Comparison of ENCODE assay signal across 12 mouse cellular contexts in the genomic region with DNA sequence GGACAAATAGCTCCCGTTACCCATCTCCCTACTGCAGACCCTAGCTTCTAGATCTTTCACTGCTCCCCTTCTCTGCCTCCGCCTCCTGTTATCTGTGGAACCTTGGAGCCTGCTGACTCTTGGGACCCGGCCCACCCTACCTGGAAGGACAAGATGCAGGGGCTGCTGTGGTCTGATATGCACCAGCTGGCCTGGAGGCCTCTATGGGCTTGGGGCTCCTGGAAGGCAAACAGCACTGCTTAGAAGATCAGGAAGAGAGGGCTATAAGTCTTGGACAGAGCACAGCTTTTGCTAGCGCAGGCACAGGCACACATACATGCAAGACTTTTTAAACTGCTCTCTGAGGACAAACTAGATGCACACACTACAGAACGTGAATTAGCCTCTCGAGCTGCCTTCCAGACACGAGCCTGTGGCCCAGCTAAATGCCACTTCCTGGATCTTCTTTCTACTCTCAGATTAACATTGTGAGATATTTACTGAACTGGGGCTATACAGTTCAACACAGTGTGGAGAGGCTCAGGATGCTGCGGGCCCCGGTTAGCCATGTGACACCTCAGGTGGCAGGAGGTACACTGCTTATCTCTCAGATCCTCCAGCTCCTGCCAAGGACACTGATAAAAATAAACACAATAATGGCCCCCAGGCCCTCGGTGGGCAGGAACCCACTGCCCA. TPM values are rescaled to one million over a fixed set of nuclear protein-coding genes. Genes with fewer than 3 reads are reported as not detected.
DNase-seq lines count a peak whose midpoint lies in the region; ATAC-seq and TF ChIP-seq lines count a peak whose summit lies in the region.
"Had no signal": no experiment of that assay in that cellular context is flagged by ENCODE, and none has a peak within 500 bp of the region (broad histone marks: within the 10 kb centered on the region; RNA-seq: fewer than 3 reads in every experiment).

No protein-coding gene starts in this region.

- H3K4me3 ChIP-seq in intestine, embryonic 15.5 days (replicated peaks) = no peak overlapping the region
- H3K4me3 ChIP-seq in intestine, postnatal 0 days (ENCODE audit: low read depth, low read length) = no peak overlapping the region
- peak overlapping the region; percentile 28 for H3K4me3 ChIP-seq in liver, embryonic 12.5 days
- no peak overlapping the region for H3K4me3 ChIP-seq in left cerebral cortex, adult 2 months
- H3K4me3 ChIP-seq: gastrocnemius, adult 2 months had no signal

- no peaks in the 10 kb centered on the region for H3K36me3 ChIP-seq in intestine, embryonic 15.5 days
- H3K36me3 ChIP-seq in intestine, postnatal 0 days (ENCODE audit: control insufficient read depth, insufficient read depth) = no peaks in the 10 kb centered on the region
- H3K36me3 ChIP-seq in liver, embryonic 12.5 days = no peaks in the 10 kb centered on the region

- no peaks in the 10 kb centered on the region for H3K27me3 ChIP-seq in intestine, embryonic 15.5 days (replicated peaks)
- H3K27me3 ChIP-seq in intestine, postnatal 0 days (replicated peaks; ENCODE audit: control insufficient read depth, insufficient read depth, low read length) = no peaks in the 10 kb centered on the region
- no peaks in the 10 kb centered on the region for H3K27me3 ChIP-seq in liver, embryonic 12.5 days (replicated peaks)

- peak overlapping the region; percentile 37; the same call in 1 of the 2 replicates for H3K27ac ChIP-seq in intestine, embryonic 15.5 days
- no peak overlapping the region for H3K27ac ChIP-seq in intestine, postnatal 0 days (ENCODE audit: low read depth, low read length)
- H3K27ac ChIP-seq in liver, embryonic 12.5 days = peak overlapping the region; percentile 99
- no peak overlapping the region for H3K27ac ChIP-seq in left cerebral cortex, adult 2 months
- H3K27ac ChIP-seq: gastrocnemius, adult 2 months had no signal

- H3K4me1 ChIP-seq in intestine, embryonic 15.5 days (replicated peaks) = peaks cover 4% of the 10 kb centered on the region; the same call in 1 of the 2 replicates
- no peaks in the 10 kb centered on the region for H3K4me1 ChIP-seq in intestine, postnatal 0 days (replicated peaks; ENCODE audit: control insufficient read depth, insufficient read depth, low read length)
- peaks cover 98% of the 10 kb centered on the region for H3K4me1 ChIP-seq in liver, embryonic 12.5 days

- H3K4me2 ChIP-seq in intestine, embryonic 15.5 days (replicated peaks) = no peak overlapping the region
- H3K4me2 ChIP-seq in intestine, postnatal 0 days (replicated peaks; ENCODE audit: low read depth) = no peak overlapping the region
- H3K4me2 ChIP-seq in liver, embryonic 12.5 days = peak overlapping the region; percentile 69

- peak; percentile 72; the same call in 1 of the 2 replicates for ATAC-seq in intestine, embryonic 15.5 days
- ATAC-seq in intestine, postnatal 0 days = no peak
- peak; percentile 93 for ATAC-seq in liver, embryonic 12.5 days

- peak; percentile 38 for DNase-seq in T-cell, adult 2 months (ENCODE audit: low spot score)
- peak; percentile 23 for DNase-seq in thymus, postnatal 25 days
- no peak for DNase-seq in left cerebral cortex, adult 2 months (ENCODE audit: extremely low spot score in 1 of 2, low spot score in 2 of 2)
- no peak for DNase-seq in urinary bladder, postnatal 14 days (ENCODE audit: low spot score)
- no peak for DNase-seq in kidney, postnatal 25 days
- DNase-seq: adrenal gland, postnatal 10 days; cerebellum, adult 2 months; gastrocnemius, adult 2 months; kidney, postnatal 4 days had no signal

- WGBS in intestine, embryonic 15.5 days = 37% methylated on average over 10 of the region's 10 CpGs
- 47% methylated on average over 10 of the region's 10 CpGs for WGBS in intestine, postnatal 0 days
- 13% methylated on average over 10 of the region's 10 CpGs for WGBS in liver, embryonic 12.5 days (ENCODE audit: insufficient replicate concordance)

- no peak overlapping the region for H3K9ac ChIP-seq in intestine, embryonic 15.5 days
- H3K9ac ChIP-seq in intestine, postnatal 0 days (ENCODE audit: low read depth, low read length) = no peak overlapping the region
- H3K9ac ChIP-seq in liver, embryonic 12.5 days = peak overlapping the region; percentile 66

- no peaks in the 10 kb centered on the region for H3K9me3 ChIP-seq in intestine, embryonic 15.5 days
- H3K9me3 ChIP-seq in intestine, postnatal 0 days (ENCODE audit: control insufficient read depth) = no peaks in the 10 kb centered on the region
- no peaks in the 10 kb centered on the region for H3K9me3 ChIP-seq in liver, embryonic 12.5 days (replicated peaks)

- intact Hi-C loops in left cerebral cortex, adult 2 months (cut with DNase I) = loop anchor here (5.0 kb wide), 1 partner anchor 273 kb away; no protein-coding TSS in a partner anchor

- TF ChIP-seq CTCF in intestine, postnatal 0 days (IDR thresholded peaks at IDR 0.05; ENCODE audit: low read depth) = no peak
- TF ChIP-seq CTCF in left cerebral cortex, adult 2 months (IDR thresholded peaks at IDR 0.05) = no peak

RNA-seq across cellular contexts. Expression of gene Larp1, which starts 54.2 kb away (rescaled TPM):
- 21.1 and 23.5 TPM in 2 replicates for polyA plus RNA-seq in intestine, embryonic 15.5 days (2015; fragmentation: Nextera tagmentation; extraction: Ambion mirVana)
- polyA plus RNA-seq in intestine, postnatal 0 days (2015; fragmentation: Nextera tagmentation; extraction: Ambion mirVana) = 9.6 and 11.5 TPM in 2 replicates
- 41.6 and 42.4 TPM in 2 replicates for polyA plus RNA-seq in liver, embryonic 12.5 days (2016; fragmentation: Nextera tagmentation; extraction: Ambion mirVana)
- 10 to 100 TPM; 91.9 to 97.7 TPM for total RNA-seq in left cerebral cortex, adult 2 months (2021)

Comparison
In these comparisons a context has a peak if more than half of its experiments do, and no peak if none do; other contexts are left out.
1. H3K27ac ChIP-seq: peak in intestine, embryonic 15.5 days (single experiment) and liver, embryonic 12.5 days (single experiment); none in intestine, postnatal 0 days (single experiment) and left cerebral cortex, adult 2 months (single experiment).
2. DNase-seq: peak in T-cell, adult 2 months (single experiment) and thymus, postnatal 25 days (single experiment); none in left cerebral cortex, adult 2 months (0 of 2), urinary bladder, postnatal 14 days (single experiment) and kidney, postnatal 25 days (0 of 2).